Mouse (Mus musculus) bone marrow macrophage, adult 2 months (primary cell): Measurements from ENCODE around the gene Mvp.

Experiments used
- CTCF ChIP-seq: IDR thresholded peaks from 2 replicates; pipeline ENCODE4 v1.5.1; 2012; ENCODE audit warnings: low read depth, mild to moderate bottlenecking, low read length, moderate library complexity
- POLR2A ChIP-seq: IDR thresholded peaks from 2 replicates; pipeline ENCODE4 v1.6.1; 2012; ENCODE audit warnings: mild to moderate bottlenecking, low read depth, low read length, borderline replicate concordance

- TF ChIP-seq POLR2A, result no peak
- no peak for TF ChIP-seq CTCF
Measured at GRCm38 (mm10) chr7:126941801-126942200, 72.6 kb downstream of the Mvp start.
